Mouse (Mus musculus) heart, adult 2 months (tissue): ENCODE data around the gene Rcbtb2.

Experiments
- CTCF ChIP-seq: fragments of 200-600 bp; IDR thresholded peaks from 2 replicates; pipeline ENCODE4 v1.8.1; 2022; ENCODE audit warnings: antibody characterized with exemption, mild to moderate bottlenecking, moderate library complexity
- POLR2A ChIP-seq: fragments of 200-500 bp; IDR thresholded peaks from 2 replicates; pipeline ENCODE4 v1.6.1; 2011; ENCODE audit warnings: mild to moderate bottlenecking, low read depth, low read length, control low read depth; ENCODE audit not compliant: insufficient read depth

DNA sequence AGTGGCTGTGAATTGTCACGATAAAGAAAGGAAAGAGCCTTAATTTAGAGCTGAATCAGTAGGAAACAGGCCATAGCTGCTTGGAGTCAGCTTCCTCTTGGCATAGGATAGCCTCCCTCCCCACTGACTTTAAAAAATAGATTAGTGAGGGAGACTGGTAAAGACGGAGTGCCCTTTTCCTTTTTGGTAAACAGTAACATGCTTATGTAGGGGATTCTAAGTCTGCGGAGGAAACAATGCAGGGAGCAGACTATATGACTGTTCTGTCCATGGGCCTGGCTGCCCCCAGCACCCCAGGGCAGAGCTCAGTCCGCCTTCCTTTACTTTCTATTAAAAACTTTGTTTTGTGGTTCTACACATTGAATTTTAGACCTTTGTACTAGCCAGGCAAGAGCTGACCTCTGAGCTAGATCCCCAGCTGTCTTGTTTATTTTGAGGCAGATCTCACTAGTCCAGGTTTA is 56.4 kb downstream of the Rcbtb2 start:
- TF ChIP-seq POLR2A, result 0 out of 2 replicates have a peak, but pooled peaks have one; percentile 15
- TF ChIP-seq CTCF, result no peak
